Mouse (Mus musculus) MEL (cell line): Measurements from ENCODE around the gene Dntt. TPM values are rescaled to one million over a fixed set of nuclear protein-coding genes. Genes with fewer than 3 reads are reported as not detected.

Source experiments
- DNase-seq: peaks from one replicate; pipeline ENCODE4 v3.0.0; 2011; ENCODE audit warnings: low read depth, low spot score
- H3K27ac ChIP-seq: 2 replicates; pipeline ENCODE4 v1.5.1; 2012; ENCODE audit warnings: low read depth, mild to moderate bottlenecking, control low read depth, low read length, moderate library complexity; ENCODE audit not compliant: control insufficient read depth
- H3K27me3 ChIP-seq, 2 experiments: fragments of 150-350 bp in 1 of 2; sonication (generic) in 1 of 2; 2 replicates each; pipeline ENCODE4 v1.6.1; 2012; ENCODE audit warnings: low read length in 2 of 2, mild to moderate bottlenecking in 2 of 2, improper control_type of control experiment in 1 of 2, moderate library complexity in 1 of 2; ENCODE audit not compliant: insufficient read depth in 2 of 2, control insufficient read depth in 1 of 2
- H3K36me3 ChIP-seq, 2 experiments: 2 replicates each; pipeline ENCODE4 v1.6.1; 2012 to 2014; ENCODE audit warnings: low read length in 2 of 2, improper control_type of control experiment in 1 of 2, inconsistent platforms in 1 of 2, mild to moderate bottlenecking in 1 of 2; ENCODE audit not compliant: insufficient read depth in 2 of 2, control insufficient read depth in 1 of 2
- H3K4me1 ChIP-seq, 2 experiments: fragments of 150-350 bp in 1 of 2; sonication (generic) in 1 of 2; 2 replicates each; pipeline ENCODE4 v1.6.1; 2012; ENCODE audit warnings: low read length in 2 of 2, improper control_type of control experiment in 1 of 2, mild to moderate bottlenecking in 1 of 2; ENCODE audit not compliant: insufficient read depth in 2 of 2, control insufficient read depth in 1 of 2
- H3K4me3 ChIP-seq, 2 experiments: fragments of 150-350 bp in 1 of 2; sonication (generic) in 1 of 2; 2 replicates each; pipeline ENCODE4 v1.5.1; 2012; ENCODE audit warnings: low read depth in 2 of 2, low read length in 2 of 2, mild to moderate bottlenecking in 2 of 2, moderate library complexity in 2 of 2, control low read depth in 1 of 2, improper control_type of control experiment in 1 of 2; ENCODE audit not compliant: control insufficient read depth in 1 of 2, insufficient read depth in 1 of 2
- H3K79me2 ChIP-seq: 2 replicates; pipeline ENCODE4 v1.6.1; 2012; ENCODE audit warnings: mild to moderate bottlenecking, low read length, moderate library complexity; ENCODE audit not compliant: control insufficient read depth, poor library complexity, insufficient read depth
- H3K9ac ChIP-seq: 2 replicates; pipeline ENCODE4 v1.6.1; 2012; ENCODE audit warnings: low read depth, mild to moderate bottlenecking, control low read depth, low read length, moderate library complexity; ENCODE audit not compliant: control insufficient read depth, poor library complexity, severe bottlenecking
- H3K9me3 ChIP-seq: fragments of 150-350 bp; sonication (generic); replicated peaks from 2 replicates; pipeline ENCODE4 v1.6.1; 2012; ENCODE audit warnings: mild to moderate bottlenecking, low read length, improper control_type of control experiment, moderate library complexity; ENCODE audit not compliant: insufficient read depth
- CHD1 ChIP-seq: IDR thresholded peaks from 2 replicates; pipeline ENCODE4 v1.6.1; 2012; ENCODE audit warnings: low read depth, mild to moderate bottlenecking, inconsistent platforms, low read length, improper control_type of control experiment
- CHD2 ChIP-seq: IDR thresholded peaks from 2 replicates; pipeline ENCODE4 v1.6.1; 2011; ENCODE audit warnings: low read length, improper control_type of control experiment
- CTCF ChIP-seq, 3 experiments: IDR thresholded peaks in 2 of 3; conservative IDR thresholded peaks in 1 of 3; 2 replicates each; pipeline ENCODE4 v1.5.1; 2011 to 2012; ENCODE audit warnings: low read length in 3 of 3, low read depth in 2 of 3, mild to moderate bottlenecking in 2 of 3, improper control_type of control experiment in 1 of 3, inconsistent platforms in 1 of 3, mixed read lengths in 1 of 3, moderate library complexity in 1 of 3; ENCODE audit not compliant: control insufficient read depth in 1 of 3, insufficient read depth in 1 of 3, poor library complexity in 1 of 3, severe bottlenecking in 1 of 3
- ELF1 ChIP-seq: IDR thresholded peaks from 2 replicates; pipeline ENCODE4 v1.6.1; 2014; ENCODE audit warnings: low read depth, mild to moderate bottlenecking, inconsistent platforms, low read length, improper control_type of control experiment, moderate library complexity
- EP300 ChIP-seq, 2 experiments: IDR thresholded peaks; 2 replicates each; pipeline ENCODE4 v1.6.1; 2011; ENCODE audit warnings: improper control_type of control experiment in 2 of 2, low read length in 2 of 2, low read depth in 1 of 2, mild to moderate bottlenecking in 1 of 2
- GABPA ChIP-seq: IDR thresholded peaks from 2 replicates; pipeline ENCODE4 v1.6.1; 2012; ENCODE audit warnings: low read depth, mild to moderate bottlenecking, inconsistent platforms, low read length, improper control_type of control experiment, moderate library complexity
- GATA1 ChIP-seq: IDR thresholded peaks from 2 replicates; pipeline ENCODE4 v1.6.1; 2011; ENCODE audit warnings: low read depth, low read length, improper control_type of control experiment
- JUND ChIP-seq: IDR thresholded peaks from 2 replicates; pipeline ENCODE4 v1.6.1; 2011; ENCODE audit warnings: low read depth, mild to moderate bottlenecking, improper control_type of control experiment, low read length
- MAFK ChIP-seq: IDR thresholded peaks from 2 replicates; pipeline ENCODE4 v1.6.1; 2011; ENCODE audit warnings: low read depth, mild to moderate bottlenecking, low read length, improper control_type of control experiment, borderline replicate concordance
- MAZ ChIP-seq: IDR thresholded peaks from 2 replicates; pipeline ENCODE4 v1.6.1; 2012; ENCODE audit warnings: low read depth, mild to moderate bottlenecking, inconsistent platforms, low read length, improper control_type of control experiment
- MEF2A ChIP-seq: IDR thresholded peaks from 2 replicates; pipeline ENCODE4 v1.6.1; 2014; ENCODE audit warnings: low read depth, mild to moderate bottlenecking, inconsistent platforms, low read length, improper control_type of control experiment; ENCODE audit not compliant: poor library complexity, insufficient replicate concordance, severe bottlenecking; ENCODE audit errors: extremely low read depth
- MYC ChIP-seq: IDR thresholded peaks from 2 replicates; pipeline ENCODE4 v1.6.1; 2011; ENCODE audit warnings: low read depth, mild to moderate bottlenecking, low read length, improper control_type of control experiment, moderate library complexity
- NELFE ChIP-seq: IDR thresholded peaks from 2 replicates; pipeline ENCODE4 v1.6.1; 2011; ENCODE audit warnings: low read depth, low read length, improper control_type of control experiment
- POLR2AphosphoS2 ChIP-seq: IDR thresholded peaks from 2 replicates; pipeline ENCODE4 v1.6.1; 2011; ENCODE audit warnings: low read length, improper control_type of control experiment
- POLR2AphosphoS5 ChIP-seq: IDR thresholded peaks from 2 replicates; pipeline ENCODE4 v1.6.1; 2012; ENCODE audit warnings: low read depth, borderline replicate concordance, mild to moderate bottlenecking, inconsistent platforms, low read length, moderate library complexity, mixed read lengths
- RAD21 ChIP-seq: IDR thresholded peaks from 2 replicates; pipeline ENCODE4 v1.6.1; 2011; ENCODE audit warnings: mild to moderate bottlenecking, low read depth, low read length, improper control_type of control experiment
- RCOR1 ChIP-seq: IDR thresholded peaks from 2 replicates; pipeline ENCODE4 v1.6.1; 2012; ENCODE audit warnings: low read depth, mild to moderate bottlenecking, inconsistent platforms, low read length, improper control_type of control experiment
- SMC3 ChIP-seq: IDR thresholded peaks from 2 replicates; pipeline ENCODE4 v1.6.1; 2011; ENCODE audit warnings: low read depth, low read length, improper control_type of control experiment
- TAL1 ChIP-seq: IDR thresholded peaks from 2 replicates; pipeline ENCODE4 v1.6.1; 2012; ENCODE audit warnings: mild to moderate bottlenecking, inconsistent platforms, low read length, moderate library complexity, mixed read lengths
- TBP ChIP-seq: IDR thresholded peaks from 2 replicates; pipeline ENCODE4 v1.8.0; 2011; ENCODE audit warnings: low read depth, low read length, improper control_type of control experiment
- TCF12 ChIP-seq: IDR thresholded peaks from 2 replicates; pipeline ENCODE4 v1.6.1; 2014; ENCODE audit warnings: low read depth, mild to moderate bottlenecking, inconsistent platforms, low read length, improper control_type of control experiment, moderate library complexity
- USF1 ChIP-seq: IDR thresholded peaks from 2 replicates; pipeline ENCODE4 v1.6.1; 2014; ENCODE audit warnings: low read depth, mild to moderate bottlenecking, inconsistent platforms, low read length, improper control_type of control experiment, moderate library complexity
- USF2 ChIP-seq, 2 experiments: IDR thresholded peaks; 2 replicates each; pipeline ENCODE4 v1.6.1; 2011 to 2012; ENCODE audit warnings: improper control_type of control experiment in 2 of 2, low read length in 2 of 2, borderline replicate concordance in 1 of 2, inconsistent platforms in 1 of 2, low read depth in 1 of 2, mild to moderate bottlenecking in 1 of 2; ENCODE audit not compliant: insufficient read depth in 1 of 2
- ZC3H11A ChIP-seq: IDR thresholded peaks from 2 replicates; pipeline ENCODE4 v1.6.1; 2012; ENCODE audit warnings: low read depth, mild to moderate bottlenecking, inconsistent platforms, low read length, improper control_type of control experiment
- ZKSCAN1 ChIP-seq: IDR thresholded peaks from 2 replicates; pipeline ENCODE4 v1.6.1; 2012; ENCODE audit warnings: low read depth, mild to moderate bottlenecking, inconsistent platforms, low read length, improper control_type of control experiment, moderate library complexity
- ZNF384 ChIP-seq: IDR thresholded peaks from 2 replicates; pipeline ENCODE4 v1.6.1; 2012; ENCODE audit warnings: low read depth, mild to moderate bottlenecking, inconsistent platforms, low read length, improper control_type of control experiment
- polyA plus RNA-seq, 2 experiments: library from polyadenylated mRNA; stranded (reverse) in 1 of 2; unstranded in 1 of 2; fragments of >175 nt in 1 of 2; fragments of >200 nt in 1 of 2; gene quantifications; 2 replicates each; pipeline versions ENCODE4 v1.2.1 to v1.2.4; 2012; ENCODE audit warnings: low replicate concordance in 2 of 2, low read depth in 1 of 2; ENCODE audit not compliant: insufficient read length in 2 of 2, insufficient read depth in 1 of 2, missing spikeins in 1 of 2
- total RNA-seq: library from RNA; depleted of rRNA; stranded (reverse); fragments of 300-350 nt; gene quantifications from 2 replicates; pipeline ENCODE4 v1.2.3, GENCODE M21; 2012

Gene Dntt
- total and polyA plus RNA-seq, 3 experiments, result not detected

DNA sequence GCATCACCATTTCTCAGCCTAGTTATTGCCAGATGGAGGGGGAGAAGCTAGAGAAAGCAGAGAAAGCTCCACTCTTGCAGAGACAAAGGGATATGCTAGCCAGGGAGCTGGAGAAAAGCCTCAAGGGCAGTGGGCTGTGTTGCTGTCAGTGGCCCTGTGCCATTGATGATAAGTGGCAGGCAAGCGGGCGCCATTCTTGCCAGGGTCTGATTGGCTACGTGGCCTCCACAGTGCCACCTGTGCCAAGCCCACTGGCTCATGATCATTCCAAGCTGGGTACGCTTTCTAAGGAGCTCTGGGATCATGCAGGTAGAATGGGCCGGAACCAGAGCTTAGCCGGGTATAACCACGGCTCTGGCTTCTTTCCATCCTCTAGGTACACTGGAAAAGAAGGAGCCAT, 71.8 kb downstream of the Dntt start:
- no peak overlapping the region for H3K27ac ChIP-seq
- H3K4me1 ChIP-seq, result no peaks in the 10 kb centered on the region
- no peak for TF ChIP-seq EP300 (IDR thresholded peaks at IDR 0.05; ENCODE audit: low read depth in 1 of 2, low read length in 2 of 2)
- no peak for TF ChIP-seq TBP
- no peak for TF ChIP-seq MAZ
- TF ChIP-seq ELF1, result no peak
- TF ChIP-seq USF1, result no peak
- no peak for TF ChIP-seq MAFK
- TF ChIP-seq MEF2A, result no peak
- no peaks in the 10 kb centered on the region for H3K79me2 ChIP-seq
- no peaks in the 10 kb centered on the region for H3K9me3 ChIP-seq
- no peak overlapping the region for H3K4me3 ChIP-seq
- H3K27me3 ChIP-seq, result no peaks in the 10 kb centered on the region; a peak in 2 of 4 replicates
- DNase-seq, result no peak
- no peak overlapping the region for H3K9ac ChIP-seq
- H3K36me3 ChIP-seq, result no peaks in the 10 kb centered on the region

GRCm38 (mm10) chr19:41101390-41101789, 72.3 kb downstream of the Dntt start:
- no peaks in the 10 kb centered on the region for H3K9me3 ChIP-seq
- H3K4me1 ChIP-seq, result no peaks in the 10 kb centered on the region
- DNase-seq, result no peak
- TF ChIP-seq USF2 (IDR thresholded peaks at IDR 0.05; ENCODE audit: borderline replicate concordance in 1 of 2, insufficient read depth in 1 of 2, low read depth in 1 of 2, low read length in 2 of 2) (no peak), ZKSCAN1 (no peak), GATA1 (no peak), MEF2A (no peak)
- H3K4me3 ChIP-seq, result no peak overlapping the region
- H3K27me3 ChIP-seq, result no peaks in the 10 kb centered on the region; a peak in 2 of 4 replicates
- no peaks in the 10 kb centered on the region for H3K79me2 ChIP-seq
- H3K27ac ChIP-seq, result no peak overlapping the region
- no peak overlapping the region for H3K9ac ChIP-seq
- no peaks in the 10 kb centered on the region for H3K36me3 ChIP-seq

- TF ChIP-seq POLR2AphosphoS2 (no peak), USF2 (IDR thresholded peaks at IDR 0.05; ENCODE audit: borderline replicate concordance in 1 of 2, insufficient read depth in 1 of 2, low read depth in 1 of 2, low read length in 2 of 2) (no peak), TAL1 (no peak), POLR2AphosphoS5 (no peak), SMC3 (peak; percentile 46), GABPA (no peak), ZNF384 (no peak), RCOR1 (no peak), TCF12 (no peak), MEF2A (no peak), ZC3H11A (no peak), MYC (no peak), JUND (no peak), NELFE (no peak), CTCF (IDR thresholded peaks at IDR 0.05 in 2 of 3, conservative IDR thresholded peaks at IDR 0.05 in 1 of 3; ENCODE audit: control insufficient read depth in 1 of 3, insufficient read depth in 1 of 3, low read depth in 2 of 3, low read length in 3 of 3, poor library complexity in 1 of 3, severe bottlenecking in 1 of 3) (peak; percentile 20 to 50 (median 43); a peak in 5 of 6 replicates), GATA1 (no peak), RAD21 (peak; percentile 50), CHD2 (no peak), CHD1 (no peak)
- no peaks in the 10 kb centered on the region for H3K36me3 ChIP-seq
- H3K27me3 ChIP-seq, result no peaks in the 10 kb centered on the region; a peak in 1 of 4 replicates
- no peak overlapping the region for H3K9ac ChIP-seq
- DNase-seq, result peak; percentile 33
- H3K9me3 ChIP-seq, result no peaks in the 10 kb centered on the region
- no peaks in the 10 kb centered on the region for H3K79me2 ChIP-seq
- H3K4me1 ChIP-seq, result no peaks in the 10 kb centered on the region
- no peak overlapping the region for H3K4me3 ChIP-seq
- H3K27ac ChIP-seq, result no peak overlapping the region
These were observed 75.8 kb downstream of the Dntt start for GRCm38 (mm10) chr19:41104922-41105321.
